Mouse (Mus musculus) midbrain, embryonic 11.5 days (tissue): ENCODE results near the gene Ppp1r1c. TPM values are rescaled to one million over a fixed set of nuclear protein-coding genes. Genes with fewer than 3 reads are reported as not detected.

ENCODE experiments used
- ATAC-seq: fragments of 200-750 bp; cut with Nextera tagmentation; 2 replicates; pipeline ENCODE4 v1.8.0; 2017; ENCODE audit warnings: moderate TSS enrichment, moderate library complexity; ENCODE audit not compliant: low FRiP score
- DNase-seq: peaks from one replicate; pipeline ENCODE4 v3.0.0; 2015; ENCODE audit warnings: low spot score; ENCODE audit errors: missing footprints
- H3K27ac ChIP-seq: fragments of 300-500 bp; sonication (generic); 2 replicates; pipeline ENCODE4 v1.5.1; 2014; ENCODE audit warnings: low read depth, low read length
- H3K27me3 ChIP-seq: fragments of 300-500 bp; sonication (generic); 2 replicates; pipeline ENCODE4 v1.6.1; 2014; ENCODE audit warnings: mild to moderate bottlenecking, low read length, moderate library complexity, mixed read lengths; ENCODE audit not compliant: control insufficient read depth, insufficient read depth
- H3K36me3 ChIP-seq: fragments of 300-500 bp; sonication (generic); 2 replicates; pipeline ENCODE4 v1.6.1; 2014; ENCODE audit warnings: mild to moderate bottlenecking, low read length, moderate library complexity, mixed read lengths; ENCODE audit not compliant: control insufficient read depth, insufficient read depth
- H3K4me1 ChIP-seq: fragments of 300-500 bp; sonication (generic); 2 replicates; pipeline ENCODE4 v1.6.1; 2014; ENCODE audit warnings: low read length; ENCODE audit not compliant: control insufficient read depth, insufficient read depth
- H3K4me2 ChIP-seq: fragments of 300-500 bp; sonication (generic); 2 replicates; pipeline ENCODE4 v1.6.1; 2014; ENCODE audit warnings: mild to moderate bottlenecking, moderate library complexity
- H3K4me3 ChIP-seq: fragments of 300-500 bp; sonication (generic); 2 replicates; pipeline ENCODE4 v1.5.1; 2014; ENCODE audit warnings: low read depth, low read length
- H3K9ac ChIP-seq: fragments of 300-500 bp; sonication (generic); 2 replicates; pipeline ENCODE4 v1.6.1; 2014; ENCODE audit warnings: low read length
- H3K9me3 ChIP-seq: fragments of 300-500 bp; sonication (generic); 2 replicates; pipeline ENCODE4 v1.6.1; 2016; ENCODE audit warnings: low read length; ENCODE audit not compliant: control insufficient read depth
- WGBS: fragments of 180-500 bp; shearing (Covaris S2); extraction: QIAGEN DNeasy Blood & Tissue Kit; methylation state at CpG from one replicate; pipeline ENCODE4 v1.1.7; 2014; 5-methylcytosine and 5-hydroxymethylcytosine counted together
- polyA plus RNA-seq: library from polyadenylated mRNA; unstranded; fragments of >200 nt; fragmentation: Nextera tagmentation; extraction: Ambion mirVana; gene quantifications from 2 replicates; pipeline ENCODE4 v1.2.1, GENCODE M21; 2014

The Ppp1r1c gene
- polyA plus RNA-seq, 1 experiment from 2014 or later: 2.1 TPM

DNA sequence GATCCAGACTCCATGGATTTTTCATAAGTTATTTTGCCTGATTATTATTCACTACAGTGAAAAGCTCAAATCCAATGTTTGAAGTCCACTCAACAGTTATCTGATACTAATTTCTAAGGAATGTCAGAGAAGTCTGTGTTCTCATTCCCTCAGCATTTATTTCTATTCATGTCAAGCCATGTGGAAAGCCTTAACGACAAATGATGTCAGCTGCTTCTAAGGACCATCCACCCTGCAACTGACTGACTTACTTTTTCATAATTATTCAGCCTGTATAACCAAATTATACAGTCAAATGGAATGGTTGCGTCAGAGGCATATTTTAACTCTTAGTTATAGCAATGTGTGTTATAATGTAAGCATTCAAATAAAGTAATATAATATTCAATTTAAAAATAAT is 8.3 kb downstream of the Ppp1r1c start:
- WGBS: 75% methylated on average over 2 of the region's 2 CpGs
- Histone ChIP-seq H3K4me2 (no peak overlapping the region), H3K4me3 (no peak overlapping the region), H3K36me3 (no peaks in the 10 kb centered on the region), H3K9me3 (no peaks in the 10 kb centered on the region), H3K27me3 (no peaks in the 10 kb centered on the region), H3K4me1 (no peaks in the 10 kb centered on the region), H3K9ac (no peak overlapping the region), H3K27ac (no peak overlapping the region)
- no peak for DNase-seq
- ATAC-seq: no peak

DNA sequence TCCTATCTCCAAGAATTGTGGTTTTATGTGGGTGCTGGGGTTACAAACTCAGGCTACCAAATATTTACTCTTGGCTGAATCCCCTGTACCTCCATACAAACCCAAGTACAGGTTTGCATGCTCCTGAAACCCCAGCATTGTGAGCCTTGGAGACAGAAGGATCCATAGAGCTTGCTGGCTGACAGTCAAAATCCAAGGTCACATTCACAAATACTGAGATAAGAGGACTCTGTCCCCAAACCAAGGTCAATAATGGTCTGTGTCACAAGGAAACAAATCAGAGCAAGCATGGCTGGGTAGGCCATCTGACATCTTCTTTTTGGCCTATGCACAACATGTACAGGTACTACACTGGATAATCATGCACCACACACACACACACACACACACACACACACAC is 10.3 kb downstream of the Ppp1r1c start:
- Histone ChIP-seq H3K9me3 (no peaks in the 10 kb centered on the region), H3K4me3 (no peak overlapping the region), H3K9ac (no peak overlapping the region), H3K4me1 (no peaks in the 10 kb centered on the region), H3K36me3 (no peaks in the 10 kb centered on the region), H3K4me2 (no peak overlapping the region), H3K27ac (no peak overlapping the region), H3K27me3 (no peaks in the 10 kb centered on the region)
- DNase-seq: peak; percentile 75
- ATAC-seq: no peak

DNA sequence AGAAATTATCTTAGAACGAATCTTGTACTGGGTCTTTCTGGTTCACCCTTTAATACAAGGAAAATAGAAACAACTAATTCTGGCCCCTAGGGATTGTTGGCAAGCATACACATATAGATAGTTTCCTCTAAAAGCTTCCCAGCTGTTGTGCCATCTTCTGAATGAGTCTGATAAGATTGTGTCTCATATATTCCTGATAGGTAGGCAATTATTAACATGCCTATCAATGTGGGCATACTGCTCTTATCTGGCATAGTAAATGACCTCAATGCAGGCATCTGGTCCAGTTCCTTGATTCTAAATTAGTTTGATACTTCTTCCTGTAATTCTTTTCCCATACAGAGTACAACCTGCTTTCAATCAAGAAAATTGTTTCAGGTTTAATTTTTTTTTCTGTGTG is 14.8 kb downstream of the Ppp1r1c start:
- H3K4me2 ChIP-seq: no peak overlapping the region
- H3K4me3 ChIP-seq: no peak overlapping the region
- H3K27ac ChIP-seq: no peak overlapping the region
- H3K36me3 ChIP-seq: no peaks in the 10 kb centered on the region
- no peaks in the 10 kb centered on the region for H3K27me3 ChIP-seq
- ATAC-seq (no peak), DNase-seq (no peak)
- WGBS: 79% methylated on average over 1 of the region's 1 CpGs
- no peaks in the 10 kb centered on the region for H3K4me1 ChIP-seq
- H3K9me3 ChIP-seq: no peaks in the 10 kb centered on the region
- H3K9ac ChIP-seq: no peak overlapping the region

DNA sequence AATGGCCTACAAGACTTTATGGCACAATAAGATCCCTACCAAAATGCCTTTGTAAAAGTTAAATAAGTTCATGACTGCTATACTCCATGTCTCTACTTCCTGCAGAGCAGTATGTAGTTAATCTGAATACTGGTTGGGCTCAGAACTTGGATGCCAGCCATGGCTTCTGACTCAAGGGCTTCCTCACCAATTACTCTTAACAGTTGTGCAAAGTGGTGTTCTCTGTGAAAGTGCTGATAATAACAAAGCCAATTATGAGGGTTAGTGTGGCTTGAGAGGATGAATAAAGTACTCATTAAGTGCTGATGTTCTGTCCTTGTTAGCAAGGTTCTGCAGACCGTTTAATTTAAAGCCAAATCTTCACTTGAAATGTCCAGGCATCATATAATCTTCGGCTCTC is 31.4 kb downstream of the Ppp1r1c start:
- no peak overlapping the region for H3K4me2 ChIP-seq
- WGBS: 93% methylated on average over 2 of the region's 2 CpGs
- ATAC-seq: no peak
- no peak overlapping the region for H3K4me3 ChIP-seq
- no peaks in the 10 kb centered on the region for H3K36me3 ChIP-seq
- H3K27me3 ChIP-seq: no peaks in the 10 kb centered on the region
- H3K9ac ChIP-seq: no peak overlapping the region
- DNase-seq: no peak
- no peaks in the 10 kb centered on the region for H3K9me3 ChIP-seq
- H3K27ac ChIP-seq: no peak overlapping the region
- no peaks in the 10 kb centered on the region for H3K4me1 ChIP-seq

DNA sequence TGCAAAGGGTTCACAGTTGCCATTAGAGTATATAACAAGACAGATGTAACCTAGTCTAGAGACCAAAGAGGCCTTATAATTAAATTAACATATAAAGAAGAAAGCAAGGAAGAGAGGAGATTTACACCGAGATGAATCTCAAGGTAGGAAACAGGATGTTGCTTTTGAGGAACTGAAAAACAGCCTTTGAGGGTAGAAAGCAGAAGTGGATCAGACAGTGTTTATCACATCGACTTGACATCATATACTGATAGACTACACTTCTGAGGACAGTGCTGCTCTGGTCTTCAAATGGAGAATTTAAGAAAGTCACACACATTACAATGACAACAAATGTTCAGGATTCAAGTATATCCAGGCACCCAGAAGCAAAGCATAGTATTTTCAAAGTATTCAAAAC is 34.4 kb downstream of the Ppp1r1c start:
- DNase-seq (no peak), ATAC-seq (no peak)
- Histone ChIP-seq H3K36me3 (no peaks in the 10 kb centered on the region), H3K27me3 (no peaks in the 10 kb centered on the region), H3K9ac (no peak overlapping the region), H3K27ac (no peak overlapping the region), H3K4me2 (no peak overlapping the region), H3K9me3 (no peaks in the 10 kb centered on the region), H3K4me3 (no peak overlapping the region), H3K4me1 (no peaks in the 10 kb centered on the region)
- WGBS: 82% methylated on average over 2 of the region's 2 CpGs

DNA sequence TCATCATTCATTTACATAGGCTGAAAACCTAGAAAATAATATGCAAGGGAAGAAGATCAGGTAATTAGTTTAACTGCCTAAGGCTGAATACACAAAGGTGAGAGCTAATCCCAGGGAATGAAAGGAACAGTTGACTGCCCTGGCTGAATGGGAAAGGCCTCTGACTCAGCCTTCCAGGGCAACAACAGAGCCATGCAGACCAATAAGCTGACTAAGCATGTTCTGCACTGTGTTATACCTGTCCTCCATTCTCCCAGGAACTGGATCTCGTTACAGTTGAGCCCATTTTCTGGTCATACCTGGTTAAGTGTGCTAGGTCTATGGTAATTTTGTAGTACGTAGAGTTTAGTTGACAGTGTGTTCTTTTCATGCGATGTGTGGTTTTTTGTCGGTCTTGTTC is 36.6 kb downstream of the Ppp1r1c start:
- H3K9ac ChIP-seq: no peak overlapping the region
- no peak overlapping the region for H3K4me2 ChIP-seq
- ATAC-seq (no peak), DNase-seq (no peak)
- H3K4me3 ChIP-seq: no peak overlapping the region
- WGBS: 87% methylated on average over 4 of the region's 4 CpGs
- no peaks in the 10 kb centered on the region for H3K4me1 ChIP-seq
- H3K27ac ChIP-seq: no peak overlapping the region
- H3K27me3 ChIP-seq: no peaks in the 10 kb centered on the region
- H3K9me3 ChIP-seq: no peaks in the 10 kb centered on the region
- H3K36me3 ChIP-seq: no peaks in the 10 kb centered on the region

DNA sequence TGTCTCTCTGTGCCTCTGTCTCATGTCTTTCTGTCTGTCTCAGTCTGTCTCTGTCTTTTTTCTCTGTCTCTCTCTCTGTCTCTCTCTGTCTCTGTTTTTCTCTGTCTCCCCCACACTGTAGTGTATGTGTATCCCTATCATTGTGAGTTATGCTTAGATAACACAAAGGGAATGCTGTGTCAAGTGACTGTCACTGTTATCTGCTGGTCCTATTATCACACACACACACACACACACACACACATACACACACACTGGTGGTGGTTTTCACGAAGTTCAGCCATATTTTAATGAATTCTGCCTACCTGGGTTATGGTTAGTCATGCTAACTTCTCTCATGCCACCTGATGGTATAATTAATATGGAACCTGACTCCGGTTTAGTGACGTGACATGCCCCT is 44.1 kb downstream of the Ppp1r1c start:
- Histone ChIP-seq H3K36me3 (no peaks in the 10 kb centered on the region), H3K4me1 (no peaks in the 10 kb centered on the region), H3K9ac (no peak overlapping the region), H3K4me2 (no peak overlapping the region), H3K27ac (no peak overlapping the region), H3K27me3 (no peaks in the 10 kb centered on the region), H3K4me3 (no peak overlapping the region), H3K9me3 (no peaks in the 10 kb centered on the region)
- 79% methylated on average over 3 of the region's 3 CpGs for WGBS
- no peak for DNase-seq
- ATAC-seq: no peak

DNA sequence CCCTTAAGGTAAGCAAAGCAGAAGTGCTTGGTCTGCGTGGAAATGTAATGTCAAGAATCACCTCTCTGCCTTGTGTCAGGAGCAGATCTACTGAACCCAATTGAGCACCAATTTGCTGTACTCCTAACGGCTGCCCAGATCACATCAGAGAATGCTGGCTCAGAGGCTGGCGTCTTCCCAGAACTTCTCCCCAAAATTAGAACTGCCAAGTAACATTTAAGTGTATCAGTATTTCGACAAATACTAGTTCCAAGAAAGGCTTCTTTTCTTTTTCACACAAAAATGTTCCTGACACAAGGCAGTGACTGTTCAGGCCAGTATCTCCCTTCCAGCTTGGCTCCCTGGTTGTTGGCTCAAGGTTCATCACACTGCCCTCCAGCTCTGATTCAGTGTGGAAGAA is 52.4 kb downstream of the Ppp1r1c start:
- DNase-seq (no peak), ATAC-seq (no peak)
- no peak overlapping the region for H3K27ac ChIP-seq
- no peak overlapping the region for H3K9ac ChIP-seq
- H3K4me1 ChIP-seq: no peaks in the 10 kb centered on the region
- no peaks in the 10 kb centered on the region for H3K27me3 ChIP-seq
- no peaks in the 10 kb centered on the region for H3K9me3 ChIP-seq
- H3K36me3 ChIP-seq: no peaks in the 10 kb centered on the region
- WGBS: 92% methylated on average over 4 of the region's 4 CpGs
- no peak overlapping the region for H3K4me2 ChIP-seq
- H3K4me3 ChIP-seq: no peak overlapping the region

DNA sequence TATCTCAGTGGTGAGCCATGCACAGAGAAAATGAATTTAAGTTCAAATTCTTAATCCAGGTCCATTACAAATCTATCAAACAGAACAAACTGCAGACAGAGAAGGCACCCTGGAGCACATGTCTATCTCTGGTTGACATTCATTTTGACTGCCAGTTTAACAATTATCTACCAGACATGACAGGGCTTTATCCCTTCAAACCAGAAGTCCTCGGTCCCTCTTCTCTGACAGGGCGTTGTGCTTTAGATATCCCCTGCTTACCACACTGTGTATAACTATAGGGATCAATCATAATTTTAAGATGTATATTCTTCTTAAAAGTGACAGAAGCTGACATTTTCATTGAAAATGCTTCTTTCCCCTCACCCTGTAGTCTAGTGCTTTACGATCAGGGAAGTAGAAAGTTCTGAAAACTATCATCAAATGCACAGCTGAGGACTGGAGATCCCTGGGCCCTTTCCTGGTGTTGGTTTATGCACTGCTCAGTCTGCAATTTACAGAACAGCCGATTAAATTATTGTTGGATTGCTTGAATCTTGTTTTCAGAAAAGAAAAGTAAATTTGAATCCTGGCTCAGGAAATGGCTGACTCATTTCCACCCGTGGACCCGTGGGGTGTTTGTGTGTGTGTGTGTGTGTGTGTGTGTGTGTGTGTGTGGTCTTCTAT is 55.3 kb downstream of the Ppp1r1c start:
- Histone ChIP-seq H3K27me3 (no peaks in the 10 kb centered on the region), H3K4me3 (no peak overlapping the region), H3K4me2 (no peak overlapping the region), H3K36me3 (no peaks in the 10 kb centered on the region), H3K27ac (no peak overlapping the region), H3K9me3 (no peaks in the 10 kb centered on the region), H3K4me1 (no peaks in the 10 kb centered on the region), H3K9ac (no peak overlapping the region)
- ATAC-seq (no peak), DNase-seq (no peak)
- WGBS: 76% methylated on average over 6 of the region's 6 CpGs

DNA sequence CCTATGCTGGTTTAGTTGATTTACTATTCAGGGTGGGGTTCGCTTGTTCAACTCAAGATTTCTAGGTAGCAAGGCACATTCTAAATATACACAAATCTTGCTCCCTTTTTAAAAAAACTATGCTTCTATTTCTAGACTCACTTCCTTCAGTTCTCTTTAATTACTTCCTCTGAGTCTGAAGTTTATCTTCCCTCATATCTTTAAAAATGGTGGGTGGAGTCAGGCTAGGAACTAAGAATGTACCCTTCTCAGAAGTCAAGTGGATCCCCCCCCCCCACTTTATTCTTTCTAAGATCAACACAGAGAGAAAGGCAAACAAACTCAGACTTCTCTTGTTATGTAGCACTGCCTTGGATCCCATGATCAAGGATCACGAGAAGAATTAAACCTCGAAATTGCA is 57.5 kb downstream of the Ppp1r1c start:
- no peaks in the 10 kb centered on the region for H3K36me3 ChIP-seq
- no peaks in the 10 kb centered on the region for H3K27me3 ChIP-seq
- 87% methylated on average over 3 of the region's 3 CpGs for WGBS
- H3K9me3 ChIP-seq: no peaks in the 10 kb centered on the region
- DNase-seq (no peak), ATAC-seq (no peak)
- H3K4me1 ChIP-seq: no peaks in the 10 kb centered on the region
- no peak overlapping the region for H3K27ac ChIP-seq
- no peak overlapping the region for H3K4me2 ChIP-seq
- H3K9ac ChIP-seq: no peak overlapping the region
- H3K4me3 ChIP-seq: no peak overlapping the region
